Mouse (Mus musculus): ENCODE results near the gene Zfp687.
A peak's percentile ranks its signal among the peaks of the same experiment; 100 is the strongest.
"Not testable (repeated sequence)": the region's sequence is repeated elsewhere in the genome, so short reads cannot be mapped to it uniquely, and the experiment has no call there.

The Zfp687 gene

GRCm38 (mm10) chr3:95015337-95015872, at the start of gene Zfp687:
TSS of gene Zfp687 (minus strand) at chr3:95015448.
- DNase-seq, result peak; percentile 99 to 100

- no peak for DNase-seq
Observed at GRCm38 (mm10) chr3:95063741-95064140, 48.5 kb upstream of the Zfp687 start.

- DNase-seq, result no peak
Observed at GRCm38 (mm10) chr3:95058078-95058477, 42.8 kb upstream of the Zfp687 start.

GRCm38 (mm10) chr3:95056275-95056674, 41.0 kb upstream of the Zfp687 start:
- no peak for DNase-seq

- peak; percentile 40 to 44 for DNase-seq
Observed at GRCm38 (mm10) chr3:95054481-95055260, 39.4 kb upstream of the Zfp687 start.

- DNase-seq, result peak; percentile 46 to 50
Observed at GRCm38 (mm10) chr3:95053701-95054100, 38.5 kb upstream of the Zfp687 start.

- peak; percentile 45 to 55 for DNase-seq
Observed at GRCm38 (mm10) chr3:95052959-95053358, 37.7 kb upstream of the Zfp687 start.

GRCm38 (mm10) chr3:95047914-95048313, 32.7 kb upstream of the Zfp687 start:
- DNase-seq, result no peak

- no peak for DNase-seq
Observed at GRCm38 (mm10) chr3:95046462-95047057, 31.3 kb upstream of the Zfp687 start.

GRCm38 (mm10) chr3:95043251-95043650, 28.0 kb upstream of the Zfp687 start:
- no peak for DNase-seq

- no peak for DNase-seq
Observed at GRCm38 (mm10) chr3:95042838-95043229, 27.6 kb upstream of the Zfp687 start.

GRCm38 (mm10) chr3:95042166-95042837, 27.1 kb upstream of the Zfp687 start, which contains the start of gene Psmd4:
TSS of gene Psmd4 (minus strand) at chr3:95042614.
- DNase-seq, result peak; percentile 97 to 98

- DNase-seq, result no peak
Observed at GRCm38 (mm10) chr3:95041625-95042024, 26.4 kb upstream of the Zfp687 start.

GRCm38 (mm10) chr3:95029953-95030352, 14.7 kb upstream of the Zfp687 start:
- DNase-seq, result no peak

GRCm38 (mm10) chr3:95029291-95029827, 14.1 kb upstream of the Zfp687 start:
- DNase-seq, result not testable (repeated sequence)

GRCm38 (mm10) chr3:95028603-95029002, 13.4 kb upstream of the Zfp687 start:
- no peak for DNase-seq

- DNase-seq, result no peak
Observed at GRCm38 (mm10) chr3:95027701-95028100, 12.5 kb upstream of the Zfp687 start.

- DNase-seq, result no peak
Observed at GRCm38 (mm10) chr3:95027057-95027645, 11.9 kb upstream of the Zfp687 start.

- no peak for DNase-seq
Observed at GRCm38 (mm10) chr3:95025202-95025601, 10.0 kb upstream of the Zfp687 start.

GRCm38 (mm10) chr3:95024551-95024950, 9.3 kb upstream of the Zfp687 start:
- no peak for DNase-seq

- DNase-seq, result not testable (repeated sequence)
Observed at GRCm38 (mm10) chr3:95020956-95021355, 5.7 kb upstream of the Zfp687 start.

- no peak for DNase-seq
Observed at GRCm38 (mm10) chr3:95018741-95019140, 3.5 kb upstream of the Zfp687 start.
